In the genomic region with DNA sequence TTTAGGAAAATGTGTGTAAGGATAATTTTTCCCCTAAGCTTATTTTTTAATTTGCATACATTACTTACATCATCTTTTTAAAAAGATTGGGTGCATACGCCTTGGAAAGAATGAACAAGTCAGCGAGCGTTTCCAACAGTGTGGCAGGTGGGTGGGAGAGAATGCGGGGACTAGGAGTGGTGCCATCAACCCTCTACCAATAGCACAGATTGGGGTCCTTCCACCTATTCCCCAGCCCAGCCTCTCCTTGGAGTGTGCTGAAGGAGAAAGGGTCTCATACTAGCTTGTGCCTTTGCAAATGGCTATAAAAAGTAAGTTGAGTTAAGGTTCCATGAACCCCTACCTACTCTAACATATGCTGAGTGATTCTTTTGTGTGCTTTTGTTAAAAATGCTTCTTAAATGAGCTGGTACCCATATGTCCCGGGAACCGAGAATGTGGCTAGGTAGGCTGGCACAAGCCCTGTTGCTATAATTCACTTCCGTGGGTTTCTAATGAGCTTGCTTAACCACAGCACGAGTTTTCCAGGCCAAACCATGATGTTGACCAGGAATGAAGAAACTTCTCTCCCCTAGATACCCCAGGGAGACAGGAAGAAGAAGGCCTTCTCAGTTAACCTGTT, we compare ENCODE assay signal across 33 mouse cellular contexts. TPM values are rescaled to one million over a fixed set of nuclear protein-coding genes. Genes with fewer than 3 reads are reported as not detected.
DNase-seq lines count a peak whose midpoint lies in the region; ATAC-seq and TF ChIP-seq lines count a peak whose summit lies in the region.
"Had no signal": no experiment of that assay in that cellular context is flagged by ENCODE, and none has a peak within 500 bp of the region (broad histone marks: within the 10 kb centered on the region; RNA-seq: fewer than 3 reads in every experiment).

No protein-coding gene starts in this region.

- 88% methylated on average over 8 of the region's 8 CpGs for WGBS in intestine, postnatal 0 days

- no peaks in the 10 kb centered on the region for H3K9me3 ChIP-seq in intestine, postnatal 0 days (ENCODE audit: control insufficient read depth)
- H3K9me3 ChIP-seq: embryonic facial prominence, embryonic 10.5 days; embryonic facial prominence, embryonic 13.5 days; forebrain, embryonic 12.5 days; forebrain, embryonic 15.5 days; G1E; heart, embryonic 10.5 days; heart, embryonic 13.5 days had no signal

- peaks cover 1% of the 10 kb centered on the region; the same call in 1 of the 2 replicates for H3K4me1 ChIP-seq in cortical plate, adult 2 months (ENCODE audit: control insufficient read depth, insufficient read depth, low read length)
- no peaks in the 10 kb centered on the region for H3K4me1 ChIP-seq in intestine, postnatal 0 days (replicated peaks; ENCODE audit: control insufficient read depth, insufficient read depth, low read length)
- H3K4me1 ChIP-seq: heart, embryonic 10.5 days had no signal

- no peak for TF ChIP-seq POLR2A in cortical plate, adult 2 months (IDR thresholded peaks at IDR 0.05; ENCODE audit: extremely low read depth, insufficient read depth, low read length)

- peak; percentile 56 to 68 for DNase-seq in frontal cortex, postnatal 36 days (ENCODE audit: low spot score in 2 of 2)
- DNase-seq in frontal cortex, postnatal 14 days (ENCODE audit: low spot score in 2 of 2), result no peak
- peak; percentile 45 to 63 for DNase-seq in left cerebral cortex, adult 18-20 months (ENCODE audit: low spot score in 2 of 2)
- DNase-seq in left cerebral cortex, postnatal 4 days, result no peak
- DNase-seq in right cerebral cortex, adult 18-20 months, result peak; percentile 56
- no peak for DNase-seq in right cerebral cortex, postnatal 36 days (ENCODE audit: low spot score in 2 of 2)
- DNase-seq: adrenal gland, postnatal 10 days; adrenal gland, postnatal 36 days; B cell, adult 2 months; cerebellum, adult 11 months; cerebellum, adult 2 months; cerebellum, adult 9-11 months; cerebellum, postnatal 25 days; embryo, embryonic 11 days; gastrocnemius, postnatal 10 days; gastrocnemius, postnatal 36 days; heart, adult 2 months; heart, postnatal 14 days; heart, postnatal 4 days had no signal

- H3K36me3 ChIP-seq in intestine, postnatal 0 days (ENCODE audit: control insufficient read depth, insufficient read depth), result no peaks in the 10 kb centered on the region
- H3K36me3 ChIP-seq: embryonic facial prominence, embryonic 10.5 days; embryonic facial prominence, embryonic 13.5 days; forebrain, embryonic 12.5 days; forebrain, embryonic 15.5 days; G1E; heart, embryonic 10.5 days; heart, embryonic 13.5 days had no signal

- H3K27me3 ChIP-seq in intestine, postnatal 0 days (replicated peaks; ENCODE audit: control insufficient read depth, insufficient read depth, low read length), result no peaks in the 10 kb centered on the region
- H3K27me3 ChIP-seq: CH12.LX; embryonic facial prominence, embryonic 13.5 days; forebrain, embryonic 12.5 days; forebrain, embryonic 15.5 days; Patski had no signal

- intact Hi-C loops in left cerebral cortex, postnatal 4 days (cut with DNase I), result no loop called here

- no peak for TF ChIP-seq CTCF in cortical plate, adult 2 months (IDR thresholded peaks at IDR 0.05; ENCODE audit: extremely low read depth, insufficient read depth, low read length)
- no peak for TF ChIP-seq CTCF in intestine, postnatal 0 days (IDR thresholded peaks at IDR 0.05; ENCODE audit: low read depth)

- H3K4me3 ChIP-seq in cortical plate, adult 2 months (ENCODE audit: insufficient read depth, low read length), result no peak overlapping the region
- no peak overlapping the region for H3K4me3 ChIP-seq in intestine, postnatal 0 days (ENCODE audit: low read depth, low read length)
- H3K4me3 ChIP-seq: embryonic facial prominence, embryonic 10.5 days; embryonic facial prominence, embryonic 13.5 days; erythroblast, embryonic 14.5 days; forebrain, embryonic 12.5 days; forebrain, embryonic 15.5 days; heart, adult 2 months; heart, embryonic 10.5 days; heart, embryonic 13.5 days had no signal

- no peak for ATAC-seq in intestine, postnatal 0 days
- ATAC-seq: forebrain, embryonic 15.5 days; hindbrain, postnatal 0 days; Patski had no signal

- no peak overlapping the region for H3K4me2 ChIP-seq in intestine, postnatal 0 days (replicated peaks; ENCODE audit: low read depth)
- H3K4me2 ChIP-seq: embryonic facial prominence, embryonic 13.5 days; forebrain, embryonic 12.5 days; forebrain, embryonic 15.5 days; heart, embryonic 13.5 days; hindbrain, embryonic 14.5 days had no signal

- no peak overlapping the region for H3K9ac ChIP-seq in intestine, postnatal 0 days (ENCODE audit: low read depth, low read length)
- H3K9ac ChIP-seq: embryonic facial prominence, embryonic 13.5 days; forebrain, embryonic 12.5 days; forebrain, embryonic 15.5 days; heart, embryonic 13.5 days; hindbrain, embryonic 14.5 days had no signal

- peak overlapping the region; percentile 18; the same call in 1 of the 2 replicates for H3K27ac ChIP-seq in cortical plate, adult 2 months (ENCODE audit: insufficient read depth, low read length)
- no peak overlapping the region for H3K27ac ChIP-seq in intestine, postnatal 0 days (ENCODE audit: low read depth, low read length)
- H3K27ac ChIP-seq: embryonic facial prominence, embryonic 10.5 days; embryonic facial prominence, embryonic 13.5 days; forebrain, embryonic 12.5 days; forebrain, embryonic 15.5 days; heart, adult 2 months; heart, embryonic 10.5 days; heart, embryonic 13.5 days; hindbrain, embryonic 14.5 days; hindbrain, postnatal 0 days had no signal

RNA-seq across cellular contexts. Expression of a gene that starts 46.1 kb away (rescaled TPM):
- total RNA-seq in left cerebral cortex, adult 18-20 months (2021), result 10 to 100 TPM; 47.4 to 54.1 TPM
- total RNA-seq in left cerebral cortex, postnatal 4 days (2021), result 10 to 100 TPM; 35.3 to 39.0 TPM
- polyA plus RNA-seq in cortical plate, adult 2 months (2012; rRNA removed), result 30.4 and 34.6 TPM in 2 replicates
- 5.3 and 5.4 TPM in 2 replicates for polyA plus RNA-seq in intestine, postnatal 0 days (2015; fragmentation: Nextera tagmentation; extraction: Ambion mirVana)

Comparison
In these comparisons a context has a peak if more than half of its experiments do, and no peak if none do; other contexts are left out.
1. DNase-seq: peak in frontal cortex, postnatal 36 days (2 of 2), left cerebral cortex, adult 18-20 months (2 of 2) and right cerebral cortex, adult 18-20 months (single experiment); none in frontal cortex, postnatal 14 days (0 of 2), left cerebral cortex, postnatal 4 days (single experiment) and right cerebral cortex, postnatal 36 days (0 of 2).